Mouse (Mus musculus): ENCODE results near the gene Eif4g1. TPM values are rescaled to one million over a fixed set of nuclear protein-coding genes. Genes with fewer than 3 reads are reported as not detected.

Gene Eif4g1
- polyA plus RNA-seq, 1 experiment from 2014 or later, result 148 TPM

DNA sequence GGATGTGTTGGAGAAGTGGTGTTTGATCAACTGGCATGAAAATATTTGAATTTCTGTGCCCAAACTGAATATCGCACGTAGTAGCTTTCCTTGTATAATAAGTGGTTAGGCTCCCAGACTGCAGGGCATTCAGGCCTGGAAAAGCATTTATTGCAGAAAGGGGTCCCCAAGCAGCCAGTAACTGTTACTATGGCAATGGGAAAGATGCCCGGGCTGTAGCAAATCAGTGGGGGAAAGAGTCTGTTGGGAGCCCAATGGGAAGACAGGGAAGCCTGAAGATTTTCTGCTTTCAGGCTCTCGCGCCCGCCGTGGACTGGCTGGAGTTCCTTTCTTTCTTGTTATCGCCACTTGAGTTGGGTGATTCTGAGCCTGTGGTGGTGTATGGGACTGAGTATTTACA lies 29.7 kb upstream of the Eif4g1 start:
- Histone ChIP-seq H3K9me3 (no peaks in the 10 kb centered on the region), H3K27me3 (no peaks in the 10 kb centered on the region), H3K4me3 (no peak overlapping the region), H3K9ac (no peak overlapping the region), H3K4me1 (replicated peaks) (peaks cover 8% of the 10 kb centered on the region), H3K27ac (replicated peaks) (peak overlapping the region; percentile 41; the same call in 1 of the 2 replicates), H3K36me3 (peaks cover 8% of the 10 kb centered on the region), H3K4me2 (no peak overlapping the region)
- WGBS, result 53% methylated on average over 8 of the region's 8 CpGs
- ATAC-seq (ENCODE audit: low FRiP score, low read depth), result peak; percentile 61; the same call in 1 of the 2 replicates

GRCm38 (mm10) chr16:20642161-20642560 lies 26.0 kb upstream of the Eif4g1 start:
- peak; percentile 54 for ATAC-seq (ENCODE audit: low FRiP score, low read depth)
- 3% methylated on average over 8 of the region's 8 CpGs for WGBS
- H3K27ac ChIP-seq (replicated peaks), result no peak overlapping the region
- H3K4me2 ChIP-seq, result no peak overlapping the region
- peaks cover 8% of the 10 kb centered on the region for H3K4me1 ChIP-seq (replicated peaks)
- no peak overlapping the region for H3K4me3 ChIP-seq
- no peak overlapping the region for H3K9ac ChIP-seq
- H3K9me3 ChIP-seq, result no peaks in the 10 kb centered on the region
- H3K36me3 ChIP-seq, result 0 out of 2 replicates have a peak, but pooled peaks cover 10% of the 10 kb centered on the region
- H3K27me3 ChIP-seq, result no peaks in the 10 kb centered on the region

DNA sequence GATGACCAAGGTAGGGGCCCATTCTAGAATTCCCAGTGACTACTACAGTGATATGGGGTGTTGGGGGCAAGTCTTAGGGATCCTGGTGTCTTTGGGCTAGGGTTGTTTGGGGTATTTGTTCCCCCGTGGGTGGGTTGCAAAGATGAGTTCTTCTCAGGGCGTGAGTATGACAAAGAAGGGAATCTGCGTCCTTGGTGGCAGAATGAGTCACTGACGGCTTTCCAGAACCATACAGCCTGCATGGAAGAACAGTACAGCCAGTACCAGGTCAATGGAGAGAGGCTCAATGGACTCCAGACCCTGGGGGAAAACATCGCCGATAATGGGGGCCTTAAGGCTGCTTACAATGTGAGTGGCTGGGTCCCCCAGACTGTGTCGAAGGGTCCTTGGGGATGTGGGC lies 24.2 kb upstream of the Eif4g1 start:
- Histone ChIP-seq H3K9me3 (no peaks in the 10 kb centered on the region), H3K4me1 (replicated peaks) (no peaks in the 10 kb centered on the region), H3K36me3 (0 out of 2 replicates have a peak, but pooled peaks cover 10% of the 10 kb centered on the region), H3K27me3 (no peaks in the 10 kb centered on the region), H3K4me2 (no peak overlapping the region), H3K27ac (replicated peaks) (no peak overlapping the region), H3K4me3 (no peak overlapping the region), H3K9ac (no peak overlapping the region)
- no peak for ATAC-seq (ENCODE audit: low FRiP score, low read depth)
- 89% methylated on average over 7 of the region's 7 CpGs for WGBS

DNA sequence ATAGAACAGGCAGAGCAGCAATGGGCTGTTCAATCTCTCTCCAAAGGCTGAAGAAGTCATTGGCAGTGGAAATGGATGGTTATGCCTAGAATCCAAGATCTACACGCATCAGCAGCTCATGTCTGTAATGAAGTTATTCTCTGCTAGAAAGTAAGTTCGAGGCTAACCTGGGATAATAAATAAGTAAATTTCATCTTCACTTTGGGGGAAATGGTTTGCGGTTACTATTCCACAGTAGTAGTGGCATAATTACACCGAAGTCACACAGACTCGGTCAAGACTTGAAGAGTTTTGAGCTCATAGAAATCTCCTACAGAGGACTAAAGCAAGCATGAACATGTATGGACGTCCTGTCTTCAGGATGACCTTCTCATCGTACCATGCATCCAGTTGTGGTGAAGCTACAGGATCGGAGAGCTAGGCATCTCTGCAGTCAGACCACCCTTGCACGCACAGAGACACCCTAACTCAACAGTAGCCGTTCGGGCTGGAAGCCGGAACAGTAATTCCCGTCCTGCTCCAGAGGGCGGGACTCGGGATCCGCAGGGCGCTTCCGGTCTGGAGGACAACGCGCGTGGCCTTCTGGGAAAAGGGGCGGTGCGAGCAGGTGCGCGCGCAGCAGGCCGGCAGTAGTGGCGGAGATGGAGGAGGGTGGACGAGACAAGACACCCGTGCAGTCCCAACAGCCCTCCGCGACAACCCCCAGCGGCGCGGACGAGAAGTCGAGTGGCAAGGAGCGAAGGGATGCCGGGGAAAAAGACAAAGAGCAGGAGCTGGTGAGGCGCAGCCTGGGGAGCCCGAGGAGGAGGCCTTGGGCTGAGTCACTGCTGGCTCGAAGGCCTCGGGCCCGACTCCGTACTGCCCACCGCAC lies 16.8 kb upstream of the Eif4g1 start, which contains the start of gene Psmd2:
TSS of gene Psmd2 (plus strand) at position 577 of the 871 bp plus-strand sequence.
- H3K4me3 ChIP-seq, result peak within 1 kb of the TSS; percentile 59
- peak; percentile 97 for ATAC-seq (ENCODE audit: low FRiP score, low read depth)
- no peaks in the 10 kb centered on the region for H3K27me3 ChIP-seq
- H3K27ac ChIP-seq (replicated peaks), result peak within 1 kb of the TSS; percentile 79
- peaks cover 20% of the 10 kb centered on the region for H3K4me1 ChIP-seq (replicated peaks)
- H3K9ac ChIP-seq, result peak within 1 kb of the TSS; percentile 84
- H3K4me2 ChIP-seq, result peak within 1 kb of the TSS; percentile 92
- 1% methylated on average over 43 of the region's 46 CpGs for WGBS
- H3K9me3 ChIP-seq, result no peaks in the 10 kb centered on the region
- peaks cover 26% of the 10 kb centered on the region for H3K36me3 ChIP-seq

- Histone ChIP-seq H3K27me3 (no peaks in the 10 kb centered on the region), H3K4me1 (replicated peaks) (peaks cover 20% of the 10 kb centered on the region), H3K9me3 (no peaks in the 10 kb centered on the region), H3K36me3 (peaks cover 32% of the 10 kb centered on the region), H3K4me3 (peak overlapping the region; percentile 59), H3K9ac (peak overlapping the region; percentile 84), H3K27ac (replicated peaks) (peak overlapping the region; percentile 73), H3K4me2 (peak overlapping the region; percentile 92)
- WGBS, result 8% methylated on average over 10 of the region's 12 CpGs
- ATAC-seq (ENCODE audit: low FRiP score, low read depth), result no peak; the same call in 1 of the 2 replicates
These were observed 16.2 kb upstream of the Eif4g1 start for GRCm38 (mm10) chr16:20651947-20652310.

DNA sequence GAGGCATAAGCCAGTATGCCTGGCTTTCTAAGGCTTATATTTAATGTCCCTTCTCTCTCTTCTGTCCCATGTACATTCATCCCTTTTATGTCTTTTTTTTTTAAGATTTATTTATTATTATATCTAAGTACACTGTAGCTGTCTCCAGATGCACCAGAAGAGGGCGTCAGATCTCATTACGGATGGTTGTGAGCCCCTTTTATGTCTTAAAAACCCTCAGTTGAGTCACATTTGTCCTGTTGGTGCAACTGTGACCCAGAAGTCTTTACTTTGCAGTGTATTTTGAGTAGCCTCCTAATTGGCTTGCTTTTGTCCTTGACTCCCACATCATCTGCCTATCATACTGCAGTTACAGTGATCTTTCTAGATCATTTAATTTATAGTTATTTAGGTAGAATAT lies 14.8 kb upstream of the Eif4g1 start:
- Histone ChIP-seq H3K27me3 (no peaks in the 10 kb centered on the region), H3K36me3 (peaks cover 46% of the 10 kb centered on the region), H3K4me1 (replicated peaks) (peaks cover 20% of the 10 kb centered on the region), H3K4me3 (no peak overlapping the region), H3K4me2 (peak overlapping the region; percentile 92), H3K9me3 (no peaks in the 10 kb centered on the region), H3K9ac (no peak overlapping the region), H3K27ac (replicated peaks) (no peak overlapping the region)
- ATAC-seq (ENCODE audit: low FRiP score, low read depth), result no peak
- 43% methylated on average over 2 of the region's 2 CpGs for WGBS

DNA sequence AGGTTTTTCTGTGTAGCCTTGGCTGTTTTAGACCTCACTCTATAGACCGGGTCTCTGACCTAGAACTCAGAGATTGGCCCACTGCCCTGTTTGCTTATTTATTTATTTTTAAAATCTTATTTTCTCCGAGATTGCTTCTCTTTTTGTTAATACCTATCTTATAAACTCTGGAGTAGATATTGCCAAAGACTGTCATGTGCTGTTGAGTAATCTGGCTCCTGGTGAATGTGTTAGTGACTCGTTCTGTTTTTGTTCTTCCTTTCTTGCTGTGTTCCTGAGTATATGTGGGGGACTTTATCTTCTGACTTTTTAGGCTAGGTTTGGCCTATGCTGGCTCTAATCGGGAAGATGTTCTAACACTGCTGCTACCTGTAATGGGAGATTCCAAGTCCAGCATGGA lies 10.5 kb upstream of the Eif4g1 start:
- Histone ChIP-seq H3K4me1 (replicated peaks) (peaks cover 8% of the 10 kb centered on the region), H3K4me3 (no peak overlapping the region), H3K27me3 (no peaks in the 10 kb centered on the region), H3K27ac (replicated peaks) (no peak overlapping the region), H3K36me3 (peaks cover 87% of the 10 kb centered on the region), H3K9me3 (no peaks in the 10 kb centered on the region), H3K4me2 (no peak overlapping the region), H3K9ac (no peak overlapping the region)
- 94% methylated on average over 4 of the region's 4 CpGs for WGBS
- no peak for ATAC-seq (ENCODE audit: low FRiP score, low read depth)

GRCm38 (mm10) chr16:20670291-20670690 lies 2.2 kb downstream of the Eif4g1 start:
- no peak for ATAC-seq (ENCODE audit: low FRiP score, low read depth)

DNA sequence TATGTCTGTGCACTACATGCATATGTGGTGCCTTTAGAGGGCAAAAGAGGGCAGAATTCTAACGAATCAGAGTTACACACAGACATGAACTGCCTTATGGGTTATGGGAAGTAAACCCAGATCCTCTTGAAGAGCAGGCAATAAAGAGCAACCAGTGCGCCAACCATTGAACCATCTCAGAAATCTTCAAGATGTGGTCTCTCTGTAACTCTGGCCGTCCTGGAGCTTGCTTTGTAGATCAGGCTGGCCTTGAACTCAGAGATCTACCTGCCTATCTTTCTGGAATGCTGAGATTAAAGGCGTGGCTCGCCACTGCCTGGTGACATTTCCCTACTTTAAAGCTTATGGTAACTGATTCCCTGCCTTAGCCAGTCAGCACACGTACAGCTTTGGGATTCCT lies 3.8 kb downstream of the Eif4g1 start:
- Histone ChIP-seq H3K36me3 (peaks cover 20% of the 10 kb centered on the region), H3K9me3 (no peaks in the 10 kb centered on the region), H3K4me2 (peak overlapping the region; percentile 90), H3K9ac (no peak overlapping the region), H3K4me3 (peak overlapping the region; percentile 68), H3K27ac (replicated peaks) (0 out of 2 replicates have a peak overlapping the region, but pooled peaks have one; percentile 84), H3K27me3 (no peaks in the 10 kb centered on the region), H3K4me1 (replicated peaks) (peaks cover 26% of the 10 kb centered on the region)
- 22% methylated on average over 6 of the region's 6 CpGs for WGBS
- ATAC-seq (ENCODE audit: low FRiP score, low read depth), result no peak

More at GRCm38 (mm10) chr16:20670291-20670690, 2.2 kb downstream of the Eif4g1 start:
- Histone ChIP-seq H3K4me1 (replicated peaks) (peaks cover 23% of the 10 kb centered on the region), H3K27me3 (no peaks in the 10 kb centered on the region), H3K27ac (replicated peaks) (no peak overlapping the region), H3K9ac (no peak overlapping the region), H3K4me3 (no peak overlapping the region), H3K4me2 (no peak overlapping the region), H3K36me3 (peaks cover 9% of the 10 kb centered on the region), H3K9me3 (no peaks in the 10 kb centered on the region)
- 87% methylated on average over 3 of the region's 3 CpGs for WGBS

DNA sequence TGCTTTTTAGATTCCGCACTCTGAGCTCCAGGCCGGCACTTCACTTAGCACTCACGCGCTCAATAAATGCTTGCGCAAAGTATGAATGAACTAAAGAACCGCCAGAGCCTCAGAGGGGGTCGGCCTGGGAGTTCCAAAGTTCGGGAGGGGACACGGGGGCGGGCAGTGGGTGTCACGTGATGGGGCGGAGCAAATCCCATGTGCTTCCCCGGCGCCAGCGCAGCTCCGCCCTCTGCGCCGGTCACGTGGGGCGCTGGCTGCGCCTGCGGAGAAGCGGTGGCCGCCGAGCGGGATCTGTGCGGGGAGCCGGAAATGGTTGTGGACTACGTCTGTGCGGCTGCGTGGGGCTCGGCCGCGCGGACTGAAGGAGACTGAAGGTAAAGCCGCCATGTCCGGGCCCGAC lies 4.4 kb downstream of the Eif4g1 start:
- Histone ChIP-seq H3K4me1 (replicated peaks) (peaks cover 27% of the 10 kb centered on the region), H3K4me3 (peak overlapping the region; percentile 68), H3K27me3 (no peaks in the 10 kb centered on the region), H3K4me2 (peak overlapping the region; percentile 90), H3K36me3 (peaks cover 25% of the 10 kb centered on the region), H3K9ac (peak overlapping the region; percentile 84), H3K27ac (replicated peaks) (peak overlapping the region; percentile 84), H3K9me3 (no peaks in the 10 kb centered on the region)
- 0% methylated on average over 37 of the region's 38 CpGs for WGBS
- peak; percentile 98 for ATAC-seq (ENCODE audit: low FRiP score, low read depth)

- no peaks in the 10 kb centered on the region for H3K27me3 ChIP-seq
- peaks cover 32% of the 10 kb centered on the region for H3K36me3 ChIP-seq
- H3K4me1 ChIP-seq (replicated peaks), result peaks cover 32% of the 10 kb centered on the region
- peak; percentile 87 for ATAC-seq (ENCODE audit: low FRiP score, low read depth)
- WGBS, result 0% methylated on average over 51 of the region's 78 CpGs
- H3K9ac ChIP-seq, result peak overlapping the region; percentile 84
- peak overlapping the region; percentile 84 for H3K27ac ChIP-seq (replicated peaks)
- H3K4me3 ChIP-seq, result peak overlapping the region; percentile 68
- H3K9me3 ChIP-seq, result no peaks in the 10 kb centered on the region
- peak overlapping the region; percentile 90 for H3K4me2 ChIP-seq
These were observed 5.0 kb downstream of the Eif4g1 start for GRCm38 (mm10) chr16:20672965-20673705.
